Mouse (Mus musculus) heart, embryonic 14.5 days (tissue): Measurements from ENCODE around the gene Spen. TPM values are rescaled to one million over a fixed set of nuclear protein-coding genes. Genes with fewer than 3 reads are reported as not detected.

Experiments
- ATAC-seq: fragments of 200-750 bp; cut with Nextera tagmentation; 2 replicates; pipeline ENCODE4 v1.8.0; 2017; ENCODE audit warnings: low read depth, moderate TSS enrichment; ENCODE audit not compliant: insufficient number of reproducible peaks, insufficient read depth, low FRiP score
- H3K27ac ChIP-seq, 2 experiments: fragments of 200-500 bp in 1 of 2; fragments of 300-500 bp in 1 of 2; sonication (generic) in 1 of 2; replicated peaks in 1 of 2; 2 replicates each; pipeline ENCODE4 v1.5.1; 2012 to 2014; ENCODE audit warnings: low read depth in 2 of 2, low read length in 2 of 2, control low read depth in 1 of 2, mild to moderate bottlenecking in 1 of 2, mixed read lengths in 1 of 2; ENCODE audit not compliant: control insufficient read depth in 1 of 2, insufficient read depth in 1 of 2
- H3K27me3 ChIP-seq: fragments of 300-500 bp; sonication (generic); 2 replicates; pipeline ENCODE4 v1.6.1; 2014; ENCODE audit warnings: mild to moderate bottlenecking, low read length, control low read depth; ENCODE audit not compliant: control insufficient read depth, insufficient read depth
- H3K36me3 ChIP-seq: fragments of 300-500 bp; sonication (generic); 2 replicates; pipeline ENCODE4 v1.6.1; 2014; ENCODE audit warnings: mild to moderate bottlenecking, control low read depth, low read length, mixed read lengths; ENCODE audit not compliant: control insufficient read depth, insufficient read depth
- H3K4me1 ChIP-seq, 2 experiments: fragments of 200-500 bp in 1 of 2; fragments of 300-500 bp in 1 of 2; sonication (generic) in 1 of 2; 2 replicates each; pipeline ENCODE4 v1.6.1; 2012 to 2014; ENCODE audit warnings: low read length in 2 of 2, control low read depth in 1 of 2, mixed read lengths in 1 of 2; ENCODE audit not compliant: control insufficient read depth in 2 of 2, insufficient read depth in 2 of 2
- H3K4me2 ChIP-seq: fragments of 300-500 bp; sonication (generic); 2 replicates; pipeline ENCODE4 v1.6.1; 2014; ENCODE audit warnings: mild to moderate bottlenecking, low read length
- H3K4me3 ChIP-seq, 2 experiments: fragments of 200-500 bp in 1 of 2; fragments of 300-500 bp in 1 of 2; sonication (generic) in 1 of 2; 2 replicates each; pipeline ENCODE4 v1.5.1; 2012 to 2014; ENCODE audit warnings: low read length in 2 of 2, mild to moderate bottlenecking in 2 of 2, control low read depth in 1 of 2, low read depth in 1 of 2, moderate library complexity in 1 of 2; ENCODE audit not compliant: control insufficient read depth in 1 of 2, insufficient read depth in 1 of 2
- H3K9ac ChIP-seq: fragments of 300-500 bp; sonication (generic); 2 replicates; pipeline ENCODE4 v1.6.1; 2014; ENCODE audit warnings: mild to moderate bottlenecking, low read length
- H3K9me3 ChIP-seq: fragments of 300-500 bp; sonication (generic); 2 replicates; pipeline ENCODE4 v1.6.1; 2016; ENCODE audit warnings: low read length, control low read depth; ENCODE audit not compliant: control insufficient read depth
- WGBS: fragments of 180-500 bp; shearing (Covaris S2); extraction: QIAGEN DNeasy Blood & Tissue Kit; methylation state at CpG from one replicate; pipeline ENCODE4 v1.1.7; 2014; 5-methylcytosine and 5-hydroxymethylcytosine counted together
- polyA plus RNA-seq: library from polyadenylated mRNA; unstranded; fragments of >200 nt; fragmentation: Nextera tagmentation; extraction: Ambion mirVana; gene quantifications from 2 replicates; pipeline ENCODE4 v1.2.1, GENCODE M21; 2014

Gene Spen
- polyA plus RNA-seq, 1 experiment from 2014 or later, result 9.6 TPM

GRCm38 (mm10) chr4:141458888-141459287 is 79.5 kb downstream of the Spen start:
- Histone ChIP-seq H3K4me2 (no peak overlapping the region), H3K9me3 (no peaks in the 10 kb centered on the region), H3K27ac (no peak overlapping the region; a peak in 1 of 4 replicates), H3K36me3 (peaks cover 21% of the 10 kb centered on the region), H3K4me1 (peaks cover 2 to 13% of the 10 kb centered on the region in 2 experiments; a peak in 2 of 4 replicates), H3K27me3 (no peaks in the 10 kb centered on the region), H3K4me3 (no peak overlapping the region), H3K9ac (no peak overlapping the region; the same call in 1 of the 2 replicates)
- ATAC-seq, result no peak
- 76% methylated on average over 3 of the region's 3 CpGs for WGBS

- no peak overlapping the region for H3K4me3 ChIP-seq
- WGBS, result 18% methylated on average over 7 of the region's 7 CpGs
- peak; percentile 65; the same call in 1 of the 2 replicates for ATAC-seq
- no peak overlapping the region for H3K4me2 ChIP-seq
- peak overlapping the region in 1 of 2 experiments; percentile 31; a peak in 1 of 4 replicates for H3K27ac ChIP-seq
- H3K27me3 ChIP-seq, result no peaks in the 10 kb centered on the region
- H3K9me3 ChIP-seq, result no peaks in the 10 kb centered on the region
- H3K36me3 ChIP-seq, result peaks cover 18% of the 10 kb centered on the region
- peaks cover 2 to 13% of the 10 kb centered on the region in 2 experiments; a peak in 2 of 4 replicates for H3K4me1 ChIP-seq
- H3K9ac ChIP-seq, result peak overlapping the region; percentile 38; the same call in 1 of the 2 replicates
These were observed 80.2 kb downstream of the Spen start for GRCm38 (mm10) chr4:141458236-141458635.

GRCm38 (mm10) chr4:141456193-141456938 is 82.0 kb downstream of the Spen start:
- no peak for ATAC-seq
- Histone ChIP-seq H3K9me3 (no peaks in the 10 kb centered on the region), H3K9ac (no peak overlapping the region), H3K36me3 (peaks cover 16% of the 10 kb centered on the region), H3K4me1 (peaks cover 2 to 13% of the 10 kb centered on the region in 2 experiments; a peak in 2 of 4 replicates), H3K27me3 (no peaks in the 10 kb centered on the region), H3K4me2 (no peak overlapping the region), H3K4me3 (no peak overlapping the region), H3K27ac (no peak overlapping the region)
- WGBS, result 93% methylated on average over 14 of the region's 14 CpGs

GRCm38 (mm10) chr4:141455526-141455925 is 82.9 kb downstream of the Spen start:
- Histone ChIP-seq H3K9me3 (no peaks in the 10 kb centered on the region), H3K27me3 (no peaks in the 10 kb centered on the region), H3K4me2 (no peak overlapping the region), H3K27ac (no peak overlapping the region), H3K4me1 (peaks cover 2 to 13% of the 10 kb centered on the region in 2 experiments; a peak in 2 of 4 replicates), H3K36me3 (peaks cover 23% of the 10 kb centered on the region), H3K4me3 (no peak overlapping the region), H3K9ac (no peak overlapping the region)
- WGBS, result 79% methylated on average over 4 of the region's 4 CpGs
- no peak for ATAC-seq

GRCm38 (mm10) chr4:141454581-141455350 is 83.6 kb downstream of the Spen start:
- Histone ChIP-seq H3K4me3 (no peak overlapping the region), H3K36me3 (peaks cover 23% of the 10 kb centered on the region), H3K4me1 (peaks cover 2 to 13% of the 10 kb centered on the region in 2 experiments; a peak in 2 of 4 replicates), H3K9me3 (no peaks in the 10 kb centered on the region), H3K27me3 (no peaks in the 10 kb centered on the region), H3K9ac (no peak overlapping the region), H3K4me2 (no peak overlapping the region), H3K27ac (no peak overlapping the region)
- WGBS, result 71% methylated on average over 14 of the region's 14 CpGs
- ATAC-seq, result no peak

GRCm38 (mm10) chr4:141451916-141452450 is 86.4 kb downstream of the Spen start:
- no peaks in the 10 kb centered on the region for H3K4me1 ChIP-seq
- no peaks in the 10 kb centered on the region for H3K27me3 ChIP-seq
- H3K27ac ChIP-seq, result no peak overlapping the region
- H3K4me2 ChIP-seq, result no peak overlapping the region
- H3K9me3 ChIP-seq, result no peaks in the 10 kb centered on the region
- H3K9ac ChIP-seq, result no peak overlapping the region
- no peak overlapping the region for H3K4me3 ChIP-seq
- no peak for ATAC-seq
- 94% methylated on average over 9 of the region's 9 CpGs for WGBS
- peaks cover 45% of the 10 kb centered on the region for H3K36me3 ChIP-seq

GRCm38 (mm10) chr4:141451251-141451650 is 87.1 kb downstream of the Spen start:
- WGBS, result 84% methylated on average over 2 of the region's 2 CpGs
- H3K36me3 ChIP-seq, result peaks cover 49% of the 10 kb centered on the region
- no peak for ATAC-seq

More at GRCm38 (mm10) chr4:141451251-141451650, 87.1 kb downstream of the Spen start:
- Histone ChIP-seq H3K27ac (no peak overlapping the region), H3K4me1 (no peaks in the 10 kb centered on the region; a peak in 2 of 4 replicates), H3K9me3 (no peaks in the 10 kb centered on the region), H3K9ac (no peak overlapping the region), H3K4me3 (no peak overlapping the region), H3K27me3 (no peaks in the 10 kb centered on the region), H3K4me2 (no peak overlapping the region)
